ENCODE assay signal across 9 mouse cellular contexts in genomic region chr2:18040347-18041160, GRCm38 (mm10). TPM values are rescaled to one million over a fixed set of nuclear protein-coding genes. Genes with fewer than 3 reads are reported as not detected.
A peak's percentile ranks its signal among the peaks of the same experiment; 100 is the strongest.
DNase-seq lines count a peak whose midpoint lies in the region; ATAC-seq lines count a peak whose summit lies in the region.
"Had no signal": no experiment of that assay in that cellular context is flagged by ENCODE, and none has a peak within 500 bp of the region (broad histone marks: within the 10 kb centered on the region; RNA-seq: fewer than 3 reads in every experiment).

No protein-coding gene starts in this region.

- intact Hi-C loops in left cerebral cortex, postnatal 4 days (cut with DNase I), result loop anchor here (10.0 kb wide), 1 partner anchor 1234 kb away; no protein-coding TSS in a partner anchor

- H3K4me1 ChIP-seq in lung, embryonic 15.5 days, result peaks cover 57% of the 10 kb centered on the region
- peaks cover 65% of the 10 kb centered on the region for H3K4me1 ChIP-seq in forebrain, embryonic 15.5 days
- peaks cover 28% of the 10 kb centered on the region for H3K4me1 ChIP-seq in limb, embryonic 15.5 days
- H3K4me1 ChIP-seq in stomach, embryonic 15.5 days, result peaks cover 30% of the 10 kb centered on the region

- no peak overlapping the region for H3K4me3 ChIP-seq in lung, embryonic 15.5 days
- H3K4me3 ChIP-seq in forebrain, embryonic 15.5 days, result peak overlapping the region; percentile 35
- no peak overlapping the region for H3K4me3 ChIP-seq in limb, embryonic 15.5 days
- no peak overlapping the region for H3K4me3 ChIP-seq in stomach, embryonic 15.5 days (replicated peaks)

- H3K4me2 ChIP-seq in lung, embryonic 15.5 days, result peak overlapping the region; percentile 53
- peak overlapping the region; percentile 60 for H3K4me2 ChIP-seq in forebrain, embryonic 15.5 days (replicated peaks)
- H3K4me2 ChIP-seq in limb, embryonic 15.5 days, result peak overlapping the region; percentile 47; the same call in 1 of the 2 replicates
- H3K4me2 ChIP-seq in stomach, embryonic 15.5 days, result peak overlapping the region; percentile 62

- no peak for ATAC-seq in lung, embryonic 15.5 days (ENCODE audit: borderline replicate concordance, extremely low read depth, low FRiP score, low TSS enrichment)
- ATAC-seq in forebrain, embryonic 15.5 days (replicated peaks), result peak; percentile 41
- ATAC-seq in limb, embryonic 15.5 days (ENCODE audit: insufficient number of reproducible peaks, low FRiP score, low TSS enrichment, low read depth), result no peak
- ATAC-seq in stomach, embryonic 15.5 days (ENCODE audit: insufficient read depth, low FRiP score, low read depth), result 0 out of 2 replicates have a peak, but pooled peaks have one; percentile 35

- no peak overlapping the region for H3K9ac ChIP-seq in lung, embryonic 15.5 days
- H3K9ac ChIP-seq in forebrain, embryonic 15.5 days (replicated peaks), result peak overlapping the region; percentile 50
- peak overlapping the region; percentile 37; the same call in 1 of the 2 replicates for H3K9ac ChIP-seq in limb, embryonic 15.5 days
- no peak overlapping the region for H3K9ac ChIP-seq in stomach, embryonic 15.5 days

- 45% methylated on average over 27 of the region's 27 CpGs for WGBS in lung, embryonic 15.5 days
- 6% methylated on average over 27 of the region's 27 CpGs for WGBS in forebrain, embryonic 15.5 days
- 51% methylated on average over 27 of the region's 27 CpGs for WGBS in limb, embryonic 15.5 days
- WGBS in stomach, embryonic 15.5 days, result 60% methylated on average over 27 of the region's 27 CpGs

- H3K27ac ChIP-seq in lung, embryonic 15.5 days, result peak overlapping the region; percentile 34; the same call in 1 of the 2 replicates
- peak overlapping the region; percentile 88 for H3K27ac ChIP-seq in forebrain, embryonic 15.5 days (replicated peaks)
- H3K27ac ChIP-seq in limb, embryonic 15.5 days, result no peak overlapping the region
- H3K27ac ChIP-seq in stomach, embryonic 15.5 days, result peak overlapping the region; percentile 44; the same call in 1 of the 2 replicates

- H3K27me3 ChIP-seq in lung, embryonic 15.5 days, result no peaks in the 10 kb centered on the region
- no peaks in the 10 kb centered on the region for H3K27me3 ChIP-seq in forebrain, embryonic 15.5 days
- no peaks in the 10 kb centered on the region for H3K27me3 ChIP-seq in limb, embryonic 15.5 days
- no peaks in the 10 kb centered on the region for H3K27me3 ChIP-seq in stomach, embryonic 15.5 days (replicated peaks)

- DNase-seq in lung, postnatal 25 days (ENCODE audit: low spot score), result no peak
- DNase-seq in urinary bladder, postnatal 10 days (ENCODE audit: low spot score), result no peak
- no peak for DNase-seq in layer of hippocampus, postnatal 36 days
- no peak for DNase-seq in left cerebral cortex, postnatal 4 days

- H3K9me3 ChIP-seq in lung, embryonic 15.5 days, result no peaks in the 10 kb centered on the region
- H3K9me3 ChIP-seq in forebrain, embryonic 15.5 days, result no peaks in the 10 kb centered on the region
- H3K9me3 ChIP-seq in limb, embryonic 15.5 days, result no peaks in the 10 kb centered on the region
- H3K9me3 ChIP-seq in stomach, embryonic 15.5 days, result no peaks in the 10 kb centered on the region

- no peaks in the 10 kb centered on the region for H3K36me3 ChIP-seq in lung, embryonic 15.5 days
- no peaks in the 10 kb centered on the region for H3K36me3 ChIP-seq in forebrain, embryonic 15.5 days
- no peaks in the 10 kb centered on the region for H3K36me3 ChIP-seq in limb, embryonic 15.5 days
- no peaks in the 10 kb centered on the region for H3K36me3 ChIP-seq in stomach, embryonic 15.5 days

RNA-seq across cellular contexts. Expression of gene A930004D18Rik, which starts 3.0 kb away (rescaled TPM):
- polyA plus RNA-seq in lung, embryonic 15.5 days (2015; fragmentation: Nextera tagmentation; extraction: Ambion mirVana), result 12.5 and 13.6 TPM in 2 replicates
- polyA plus RNA-seq in forebrain, embryonic 15.5 days (2015; fragmentation: Nextera tagmentation; extraction: Ambion mirVana), result 14.7 and 16.6 TPM in 2 replicates
- 13.0 and 16.8 TPM in 2 replicates for polyA plus RNA-seq in limb, embryonic 15.5 days (2015; fragmentation: Nextera tagmentation; extraction: Ambion mirVana)
- 11.3 and 12.7 TPM in 2 replicates for polyA plus RNA-seq in stomach, embryonic 15.5 days (2015; fragmentation: Nextera tagmentation; extraction: Ambion mirVana)
- 1 to 10 TPM; 3.0 to 5.6 TPM for total RNA-seq in layer of hippocampus, postnatal 36 days (2021)
- total RNA-seq in left cerebral cortex, postnatal 4 days (2021), result 1 to 10 TPM; 3.2 to 5.2 TPM
- total RNA-seq: hematopoietic stem cell, adult 5-6 weeks had no signal

RNA-seq across cellular contexts. Expression of gene Skida1, which starts 8.3 kb away (rescaled TPM):
- 7.2 and 8.4 TPM in 2 replicates for polyA plus RNA-seq in lung, embryonic 15.5 days (2015; fragmentation: Nextera tagmentation; extraction: Ambion mirVana)
- 10.9 and 13.8 TPM in 2 replicates for polyA plus RNA-seq in forebrain, embryonic 15.5 days (2015; fragmentation: Nextera tagmentation; extraction: Ambion mirVana)
- 5.1 and 7.6 TPM in 2 replicates for polyA plus RNA-seq in limb, embryonic 15.5 days (2015; fragmentation: Nextera tagmentation; extraction: Ambion mirVana)
- polyA plus RNA-seq in stomach, embryonic 15.5 days (2015; fragmentation: Nextera tagmentation; extraction: Ambion mirVana), result 4.0 TPM in 2 replicates
- 10 to 100 TPM; 17.2 to 17.3 TPM for total RNA-seq in layer of hippocampus, postnatal 36 days (2021)
- total RNA-seq in left cerebral cortex, postnatal 4 days (2021), result 10 to 100 TPM; 11.6 to 13.9 TPM
- total RNA-seq: hematopoietic stem cell, adult 5-6 weeks had no signal

RNA-seq across cellular contexts. Expression of gene Mllt10, which starts 14.5 kb away (rescaled TPM):
- 58.9 and 59.4 TPM in 2 replicates for polyA plus RNA-seq in lung, embryonic 15.5 days (2015; fragmentation: Nextera tagmentation; extraction: Ambion mirVana)
- polyA plus RNA-seq in forebrain, embryonic 15.5 days (2015; fragmentation: Nextera tagmentation; extraction: Ambion mirVana), result 61.9 and 66.3 TPM in 2 replicates
- 51.3 and 53.4 TPM in 2 replicates for polyA plus RNA-seq in limb, embryonic 15.5 days (2015; fragmentation: Nextera tagmentation; extraction: Ambion mirVana)
- 52.2 and 59.1 TPM in 2 replicates for polyA plus RNA-seq in stomach, embryonic 15.5 days (2015; fragmentation: Nextera tagmentation; extraction: Ambion mirVana)
- 10 to 100 TPM; 53.7 to 57.7 TPM for total RNA-seq in layer of hippocampus, postnatal 36 days (2021)
- total RNA-seq in left cerebral cortex, postnatal 4 days (2021), result 10 to 100 TPM; 50.4 to 59.6 TPM

RNA-seq across cellular contexts. Expression of gene H2al2a, which starts 43.8 kb away (rescaled TPM):
- not detected in 2 replicates for polyA plus RNA-seq in lung, embryonic 15.5 days (2015; fragmentation: Nextera tagmentation; extraction: Ambion mirVana)
- not detected in 2 replicates for polyA plus RNA-seq in forebrain, embryonic 15.5 days (2015; fragmentation: Nextera tagmentation; extraction: Ambion mirVana)
- not detected in 2 replicates for polyA plus RNA-seq in limb, embryonic 15.5 days (2015; fragmentation: Nextera tagmentation; extraction: Ambion mirVana)
- not detected in 2 replicates for polyA plus RNA-seq in stomach, embryonic 15.5 days (2015; fragmentation: Nextera tagmentation; extraction: Ambion mirVana)
- not detected for total RNA-seq in layer of hippocampus, postnatal 36 days (2021)
- not detected for total RNA-seq in left cerebral cortex, postnatal 4 days (2021)
- total RNA-seq: hematopoietic stem cell, adult 5-6 weeks had no signal

Comparison
In these comparisons a context has a peak if more than half of its experiments do, and no peak if none do; other contexts are left out.
1. ATAC-seq: peak in forebrain, embryonic 15.5 days (single experiment) and stomach, embryonic 15.5 days (single experiment); none in lung, embryonic 15.5 days (single experiment) and limb, embryonic 15.5 days (single experiment).
2. H3K9ac ChIP-seq: peak in forebrain, embryonic 15.5 days (single experiment) and limb, embryonic 15.5 days (single experiment); none in lung, embryonic 15.5 days (single experiment) and stomach, embryonic 15.5 days (single experiment).
3. Peak in every context shown above with its lines, with median percentiles within 50 percentile points of each other: H3K4me2 ChIP-seq.